Mouse (Mus musculus): Measurements from ENCODE around the gene Cep83. TPM values are rescaled to one million over a fixed set of nuclear protein-coding genes. Genes with fewer than 3 reads are reported as not detected.
A peak's percentile ranks its signal among the peaks of the same experiment; 100 is the strongest.
"Not testable (repeated sequence)": the region's sequence is repeated elsewhere in the genome, so short reads cannot be mapped to it uniquely, and the experiment has no call there.

Gene Cep83
- 10 to 100 TPM in 1 of 4 experiments, 1 to 10 TPM in 3; 7.5 to 10.6 (median 8.9) TPM for total RNA-seq (2022)

GRCm38 (mm10) chr10:94688420-94689175, at the start of gene Cep83:
Cep83 (plus strand) TSS chr10:94688654.
- DNase-seq, result peak; percentile 89

- DNase-seq, result no peak
Observed at GRCm38 (mm10) chr10:94639281-94639680, 49.2 kb upstream of the Cep83 start.

GRCm38 (mm10) chr10:94640067-94640466, 48.4 kb upstream of the Cep83 start:
- DNase-seq, result no peak

- DNase-seq, result no peak
Observed at GRCm38 (mm10) chr10:94664036-94664435, 24.4 kb upstream of the Cep83 start.

GRCm38 (mm10) chr10:94664455-94664854, 24.0 kb upstream of the Cep83 start:
- no peak for DNase-seq

GRCm38 (mm10) chr10:94668147-94668546, 20.3 kb upstream of the Cep83 start:
- DNase-seq, result no peak

- DNase-seq, result no peak
Observed at GRCm38 (mm10) chr10:94687801-94688419, 544 bp upstream of the Cep83 start.

- DNase-seq, result no peak
Observed at GRCm38 (mm10) chr10:94689176-94689510, 689 bp downstream of the Cep83 start.

GRCm38 (mm10) chr10:94690376-94690775, 1.9 kb downstream of the Cep83 start:
- DNase-seq, result no peak

- DNase-seq, result no peak
Observed at GRCm38 (mm10) chr10:94692163-94692562, 3.7 kb downstream of the Cep83 start.

- DNase-seq, result no peak
Observed at GRCm38 (mm10) chr10:94705643-94706258, 17.3 kb downstream of the Cep83 start.

- DNase-seq, result no peak
Observed at GRCm38 (mm10) chr10:94706695-94707094, 18.2 kb downstream of the Cep83 start.

GRCm38 (mm10) chr10:94709622-94710319, 21.3 kb downstream of the Cep83 start:
- no peak for DNase-seq

GRCm38 (mm10) chr10:94710320-94710695, 21.9 kb downstream of the Cep83 start:
- DNase-seq, result no peak

GRCm38 (mm10) chr10:94720300-94720699, 31.8 kb downstream of the Cep83 start:
- no peak for DNase-seq

GRCm38 (mm10) chr10:94728053-94728452, 39.6 kb downstream of the Cep83 start:
- not testable (repeated sequence) for DNase-seq

GRCm38 (mm10) chr10:94730445-94730844, 42.0 kb downstream of the Cep83 start:
- no peak for DNase-seq

GRCm38 (mm10) chr10:94734829-94735228, 46.4 kb downstream of the Cep83 start:
- DNase-seq, result no peak

GRCm38 (mm10) chr10:94740221-94740620, 51.8 kb downstream of the Cep83 start:
- DNase-seq, result no peak

- no peak for DNase-seq
Observed at GRCm38 (mm10) chr10:94741459-94741858, 53.0 kb downstream of the Cep83 start.

GRCm38 (mm10) chr10:94747011-94747410, 58.6 kb downstream of the Cep83 start:
- DNase-seq, result no peak

GRCm38 (mm10) chr10:94771496-94771895, 83.0 kb downstream of the Cep83 start:
- DNase-seq, result no peak

GRCm38 (mm10) chr10:94777576-94777975, 89.1 kb downstream of the Cep83 start:
- no peak for DNase-seq
